Mouse (Mus musculus): ENCODE measurements around the gene Tshz2. TPM values are rescaled to one million over a fixed set of nuclear protein-coding genes. Genes with fewer than 3 reads are reported as not detected.

The Tshz2 gene
- polyA plus RNA-seq, 1 experiment, result 4.5 TPM

- no peaks in the 10 kb centered on the region for H3K27me3 ChIP-seq (ENCODE audit: control insufficient read depth, insufficient read depth, low read length)
- H3K4me1 ChIP-seq (ENCODE audit: control insufficient read depth, insufficient read depth, low read length), result peaks cover 8% of the 10 kb centered on the region
- H3K4me3 ChIP-seq (ENCODE audit: control insufficient read depth, low read depth, low read length), result peak overlapping the region; percentile 35
- TF ChIP-seq POLR2A (IDR thresholded peaks at IDR 0.05; ENCODE audit: control insufficient read depth, low read depth, low read length), result no peak
- TF ChIP-seq CTCF (IDR thresholded peaks at IDR 0.05; ENCODE audit: control insufficient read depth, insufficient read depth, insufficient replicate concordance, low read depth, low read length), result no peak
- H3K36me3 ChIP-seq (ENCODE audit: control insufficient read depth, insufficient read depth, low read length), result no peaks in the 10 kb centered on the region
- H3K27ac ChIP-seq (ENCODE audit: control insufficient read depth, insufficient read depth, low read depth, low read length), result no peak overlapping the region
These were observed 409.8 kb downstream of the Tshz2 start for GRCm38 (mm10) chr2:170042471-170043213.

GRCm38 (mm10) chr2:170043290-170043689 lies 410.5 kb downstream of the Tshz2 start:
- H3K36me3 ChIP-seq (ENCODE audit: control insufficient read depth, insufficient read depth, low read length), result no peaks in the 10 kb centered on the region
- no peak for TF ChIP-seq POLR2A (IDR thresholded peaks at IDR 0.05; ENCODE audit: control insufficient read depth, low read depth, low read length)
- TF ChIP-seq CTCF (IDR thresholded peaks at IDR 0.05; ENCODE audit: control insufficient read depth, insufficient read depth, insufficient replicate concordance, low read depth, low read length), result no peak
- no peaks in the 10 kb centered on the region for H3K27me3 ChIP-seq (ENCODE audit: control insufficient read depth, insufficient read depth, low read length)
- peaks cover 8% of the 10 kb centered on the region for H3K4me1 ChIP-seq (ENCODE audit: control insufficient read depth, insufficient read depth, low read length)
- H3K27ac ChIP-seq (ENCODE audit: control insufficient read depth, insufficient read depth, low read depth, low read length), result no peak overlapping the region
- H3K4me3 ChIP-seq (ENCODE audit: control insufficient read depth, low read depth, low read length), result peak overlapping the region; percentile 35

- Histone ChIP-seq H3K36me3 (ENCODE audit: control insufficient read depth, insufficient read depth, low read length) (no peaks in the 10 kb centered on the region), H3K4me3 (ENCODE audit: control insufficient read depth, low read depth, low read length) (no peak overlapping the region), H3K4me1 (ENCODE audit: control insufficient read depth, insufficient read depth, low read length) (peaks cover 8% of the 10 kb centered on the region), H3K27ac (ENCODE audit: control insufficient read depth, insufficient read depth, low read depth, low read length) (no peak overlapping the region), H3K27me3 (ENCODE audit: control insufficient read depth, insufficient read depth, low read length) (no peaks in the 10 kb centered on the region)
- TF ChIP-seq CTCF (IDR thresholded peaks at IDR 0.05; ENCODE audit: control insufficient read depth, insufficient read depth, insufficient replicate concordance, low read depth, low read length) (peak; percentile 75; the same call in 1 of the 2 replicates), POLR2A (IDR thresholded peaks at IDR 0.05; ENCODE audit: control insufficient read depth, low read depth, low read length) (no peak)
These were observed 413.1 kb downstream of the Tshz2 start for GRCm38 (mm10) chr2:170045896-170046295.

- Histone ChIP-seq H3K4me3 (ENCODE audit: control insufficient read depth, low read depth, low read length) (no peak overlapping the region), H3K4me1 (ENCODE audit: control insufficient read depth, insufficient read depth, low read length) (peaks cover 8% of the 10 kb centered on the region), H3K27me3 (ENCODE audit: control insufficient read depth, insufficient read depth, low read length) (no peaks in the 10 kb centered on the region), H3K36me3 (ENCODE audit: control insufficient read depth, insufficient read depth, low read length) (no peaks in the 10 kb centered on the region), H3K27ac (ENCODE audit: control insufficient read depth, insufficient read depth, low read depth, low read length) (no peak overlapping the region)
- TF ChIP-seq POLR2A (IDR thresholded peaks at IDR 0.05; ENCODE audit: control insufficient read depth, low read depth, low read length), result no peak
- no peak for TF ChIP-seq CTCF (IDR thresholded peaks at IDR 0.05; ENCODE audit: control insufficient read depth, insufficient read depth, insufficient replicate concordance, low read depth, low read length)
These were observed 413.7 kb downstream of the Tshz2 start for GRCm38 (mm10) chr2:170046371-170047145.

- no peak for TF ChIP-seq POLR2A (IDR thresholded peaks at IDR 0.05; ENCODE audit: control insufficient read depth, low read depth, low read length)
- no peak for TF ChIP-seq CTCF (IDR thresholded peaks at IDR 0.05; ENCODE audit: control insufficient read depth, insufficient read depth, insufficient replicate concordance, low read depth, low read length)
These were observed 416.0 kb downstream of the Tshz2 start for GRCm38 (mm10) chr2:170048831-170049230.

GRCm38 (mm10) chr2:170050651-170051050 lies 417.8 kb downstream of the Tshz2 start:
- Histone ChIP-seq H3K27ac (ENCODE audit: control insufficient read depth, insufficient read depth, low read depth, low read length) (no peak overlapping the region), H3K4me1 (ENCODE audit: control insufficient read depth, insufficient read depth, low read length) (no peaks in the 10 kb centered on the region; the same call in 1 of the 2 replicates), H3K27me3 (ENCODE audit: control insufficient read depth, insufficient read depth, low read length) (no peaks in the 10 kb centered on the region), H3K36me3 (ENCODE audit: control insufficient read depth, insufficient read depth, low read length) (no peaks in the 10 kb centered on the region), H3K4me3 (ENCODE audit: control insufficient read depth, low read depth, low read length) (no peak overlapping the region)
- no peak for TF ChIP-seq POLR2A (IDR thresholded peaks at IDR 0.05; ENCODE audit: control insufficient read depth, low read depth, low read length)
- no peak for TF ChIP-seq CTCF (IDR thresholded peaks at IDR 0.05; ENCODE audit: control insufficient read depth, insufficient read depth, insufficient replicate concordance, low read depth, low read length)

More at GRCm38 (mm10) chr2:170048831-170049230, 416.0 kb downstream of the Tshz2 start:
- H3K4me1 ChIP-seq (ENCODE audit: control insufficient read depth, insufficient read depth, low read length), result no peaks in the 10 kb centered on the region; the same call in 1 of the 2 replicates
- H3K36me3 ChIP-seq (ENCODE audit: control insufficient read depth, insufficient read depth, low read length), result no peaks in the 10 kb centered on the region
- H3K4me3 ChIP-seq (ENCODE audit: control insufficient read depth, low read depth, low read length), result no peak overlapping the region
- no peak overlapping the region for H3K27ac ChIP-seq (ENCODE audit: control insufficient read depth, insufficient read depth, low read depth, low read length)
- H3K27me3 ChIP-seq (ENCODE audit: control insufficient read depth, insufficient read depth, low read length), result no peaks in the 10 kb centered on the region

- H3K27ac ChIP-seq (ENCODE audit: control insufficient read depth, insufficient read depth, low read depth, low read length), result no peak overlapping the region
- H3K27me3 ChIP-seq (ENCODE audit: control insufficient read depth, insufficient read depth, low read length), result no peaks in the 10 kb centered on the region
- TF ChIP-seq CTCF (IDR thresholded peaks at IDR 0.05; ENCODE audit: control insufficient read depth, insufficient read depth, insufficient replicate concordance, low read depth, low read length) (no peak), POLR2A (IDR thresholded peaks at IDR 0.05; ENCODE audit: control insufficient read depth, low read depth, low read length) (no peak)
- H3K4me3 ChIP-seq (ENCODE audit: control insufficient read depth, low read depth, low read length), result no peak overlapping the region
- H3K4me1 ChIP-seq (ENCODE audit: control insufficient read depth, insufficient read depth, low read length), result no peaks in the 10 kb centered on the region; the same call in 1 of the 2 replicates
- no peaks in the 10 kb centered on the region for H3K36me3 ChIP-seq (ENCODE audit: control insufficient read depth, insufficient read depth, low read length)
These were observed 418.6 kb downstream of the Tshz2 start for GRCm38 (mm10) chr2:170051441-170051840.
